Comparison of ENCODE assay signal across 11 mouse cellular contexts in genomic region chr6:64688181-64688944, GRCm38 (mm10). TPM values are rescaled to one million over a fixed set of nuclear protein-coding genes. Genes with fewer than 3 reads are reported as not detected.
DNase-seq lines count a peak whose midpoint lies in the region; ATAC-seq and TF ChIP-seq lines count a peak whose summit lies in the region.
"Had no signal": no experiment of that assay in that cellular context is flagged by ENCODE, and none has a peak within 500 bp of the region (broad histone marks: within the 10 kb centered on the region; RNA-seq: fewer than 3 reads in every experiment).

No protein-coding gene starts in this region.

- H3K36me3 ChIP-seq in heart, embryonic 15.5 days = no peaks in the 10 kb centered on the region
- H3K36me3 ChIP-seq in hindbrain, embryonic 10.5 days = no peaks in the 10 kb centered on the region
- no peaks in the 10 kb centered on the region for H3K36me3 ChIP-seq in midbrain, postnatal 0 days (ENCODE audit: insufficient read depth, low read length)

- no peaks in the 10 kb centered on the region for H3K9me3 ChIP-seq in heart, embryonic 15.5 days (replicated peaks)
- H3K9me3 ChIP-seq in hindbrain, embryonic 10.5 days = no peaks in the 10 kb centered on the region
- no peaks in the 10 kb centered on the region for H3K9me3 ChIP-seq in midbrain, postnatal 0 days (ENCODE audit: low read length)

- H3K27ac ChIP-seq in heart, embryonic 15.5 days = no peak overlapping the region
- peak overlapping the region; percentile 46; the same call in 1 of the 2 replicates for H3K27ac ChIP-seq in hindbrain, embryonic 10.5 days
- no peak overlapping the region for H3K27ac ChIP-seq in midbrain, postnatal 0 days (ENCODE audit: low read depth, low read length)
- H3K27ac ChIP-seq: macrophage had no signal

- H3K4me2 ChIP-seq in heart, embryonic 15.5 days = peak overlapping the region; percentile 21; the same call in 1 of the 2 replicates
- H3K4me2 ChIP-seq in midbrain, postnatal 0 days (ENCODE audit: low read depth, low read length, poor library complexity, severe bottlenecking) = peak overlapping the region; percentile 50

- intact Hi-C loops in heart, postnatal 25 days (cut with DNase I) = no loop called here

- peaks cover 25% of the 10 kb centered on the region for H3K27me3 ChIP-seq in heart, embryonic 15.5 days
- H3K27me3 ChIP-seq in hindbrain, embryonic 10.5 days (ENCODE audit: insufficient read depth, poor library complexity, severe bottlenecking) = peaks cover 53% of the 10 kb centered on the region
- H3K27me3 ChIP-seq in midbrain, postnatal 0 days (ENCODE audit: insufficient read depth, low read length) = peaks cover 7% of the 10 kb centered on the region

- ATAC-seq in heart, embryonic 15.5 days (replicated peaks; ENCODE audit: insufficient number of reproducible peaks, insufficient read depth, low FRiP score, low read depth) = no peak
- no peak; the same call in 1 of the 2 replicates for ATAC-seq in midbrain, postnatal 0 days (ENCODE audit: low FRiP score)

- WGBS in heart, embryonic 15.5 days = 10% methylated on average over 19 of the region's 19 CpGs
- WGBS in hindbrain, embryonic 10.5 days = 5% methylated on average over 19 of the region's 19 CpGs
- WGBS in midbrain, postnatal 0 days = 3% methylated on average over 19 of the region's 19 CpGs

- H3K4me1 ChIP-seq in heart, embryonic 15.5 days (replicated peaks) = no peaks in the 10 kb centered on the region
- peaks cover 14% of the 10 kb centered on the region for H3K4me1 ChIP-seq in hindbrain, embryonic 10.5 days (replicated peaks)
- H3K4me1 ChIP-seq in midbrain, postnatal 0 days (ENCODE audit: insufficient read depth, low read length) = peaks cover 2% of the 10 kb centered on the region; the same call in 1 of the 2 replicates

- no peak overlapping the region for H3K4me3 ChIP-seq in heart, embryonic 15.5 days
- peak overlapping the region; percentile 39 for H3K4me3 ChIP-seq in hindbrain, embryonic 10.5 days
- H3K4me3 ChIP-seq in midbrain, postnatal 0 days (ENCODE audit: low read depth, low read length) = peak overlapping the region; percentile 13; the same call in 1 of the 2 replicates

- TF ChIP-seq CTCF in midbrain, postnatal 0 days (IDR thresholded peaks at IDR 0.05) = no peak

- H3K9ac ChIP-seq in heart, embryonic 15.5 days = no peak overlapping the region
- H3K9ac ChIP-seq in midbrain, postnatal 0 days (replicated peaks; ENCODE audit: low read length, poor library complexity, severe bottlenecking) = no peak overlapping the region; the same call in 1 of the 2 replicates

- no peak for DNase-seq in heart, postnatal 25 days (ENCODE audit: low spot score)
- peak; percentile 73 for DNase-seq in embryo, embryonic 10.5 days (ENCODE audit: low spot score)
- DNase-seq in hindbrain, embryonic 10.5 days (ENCODE audit: low spot score) = peak; percentile 54
- peak; percentile 60 for DNase-seq in midbrain, postnatal 0 days (ENCODE audit: low spot score)
- no peak for DNase-seq in urinary bladder, postnatal 4 days (ENCODE audit: low spot score in 2 of 2)
- DNase-seq in cerebellum, adult 8-10 months = no peak
- DNase-seq in layer of hippocampus, adult 18-20 months (ENCODE audit: low spot score in 2 of 2) = no peak
- DNase-seq: adrenal gland, adult 8-10 months had no signal

RNA-seq across cellular contexts. Expression of gene Atoh1, which starts 40.6 kb away (rescaled TPM):
- 0.06 TPM in 1 of 2 replicates, not detected in the other for polyA plus RNA-seq in heart, embryonic 15.5 days (2015; fragmentation: Nextera tagmentation; extraction: Ambion mirVana)
- not detected for total RNA-seq in heart, postnatal 25 days (2021)
- 32.9 and 34.7 TPM in 2 replicates for polyA plus RNA-seq in hindbrain, embryonic 10.5 days (2016; fragmentation: Nextera tagmentation; extraction: Ambion mirVana)
- total RNA-seq in midbrain, postnatal 0 days (2014; rRNA removed) = 0.33 and 2.7 TPM in 2 replicates
- polyA plus RNA-seq in midbrain, postnatal 0 days (2015; fragmentation: Nextera tagmentation; extraction: Ambion mirVana) = not detected in 2 replicates
- not detected for total RNA-seq in layer of hippocampus, adult 18-20 months (2021)
- total RNA-seq: left cerebral cortex, adult 8-10 months had no signal
- polyA plus RNA-seq: macrophage had no signal

Comparison
In these comparisons a context has a peak if more than half of its experiments do, and no peak if none do; other contexts are left out.
1. DNase-seq: peak in embryo, embryonic 10.5 days (single experiment), hindbrain, embryonic 10.5 days (single experiment) and midbrain, postnatal 0 days (single experiment); none in heart, postnatal 25 days (single experiment), urinary bladder, postnatal 4 days (0 of 2), cerebellum, adult 8-10 months (single experiment) and layer of hippocampus, adult 18-20 months (0 of 2).